Mouse (Mus musculus): ENCODE results near the gene Aldh3b1.

Aldh3b1 gene

GRCm38 (mm10) chr19:3910206-3910605 is 19.4 kb downstream of the Aldh3b1 start:
- DNase-seq, result no peak

DNA sequence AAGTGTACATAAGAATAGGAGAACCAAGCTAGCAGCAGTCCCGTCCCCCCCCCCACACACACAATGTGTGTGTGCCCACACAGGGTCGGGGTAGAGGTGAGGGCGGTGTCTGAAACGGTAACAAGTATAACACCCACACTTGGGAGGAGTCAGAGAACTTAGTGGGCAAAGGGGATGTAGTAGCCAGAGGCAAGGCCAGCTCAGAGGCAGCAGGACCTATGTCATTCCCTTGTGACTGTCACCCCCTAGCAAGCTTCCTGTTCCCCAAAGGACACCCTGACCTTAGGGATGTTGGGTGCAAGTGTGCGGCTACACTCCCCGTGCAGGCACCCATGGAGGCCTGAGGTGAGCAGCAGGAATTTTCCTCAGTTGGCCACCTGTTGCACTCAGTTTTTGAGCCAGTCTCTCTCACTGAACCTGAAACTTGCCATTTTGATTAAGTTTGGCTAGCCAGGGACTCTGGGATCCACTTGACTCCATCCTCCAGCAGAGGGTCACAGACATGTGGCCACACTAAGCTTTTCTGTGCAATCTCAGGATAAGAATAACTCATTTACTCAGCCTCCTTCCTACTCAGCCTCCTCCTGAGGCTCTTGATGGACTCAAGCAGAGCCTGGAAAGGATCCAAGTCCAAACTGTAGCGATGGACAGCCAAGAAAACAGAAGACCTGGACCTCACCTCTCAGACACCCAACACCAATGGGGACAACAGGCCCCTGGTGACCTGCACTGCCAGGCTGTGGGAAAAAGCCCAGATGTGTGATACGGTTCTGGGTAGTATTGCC is 21.5 kb downstream of the Aldh3b1 start:
- DNase-seq, result no peak

GRCm38 (mm10) chr19:3906795-3907786 is 22.5 kb downstream of the Aldh3b1 start, which contains the start of gene Tcirg1:
Tcirg1 (minus strand) TSS chr19:3907133.
- peak; percentile 85 to 91 for DNase-seq

DNA sequence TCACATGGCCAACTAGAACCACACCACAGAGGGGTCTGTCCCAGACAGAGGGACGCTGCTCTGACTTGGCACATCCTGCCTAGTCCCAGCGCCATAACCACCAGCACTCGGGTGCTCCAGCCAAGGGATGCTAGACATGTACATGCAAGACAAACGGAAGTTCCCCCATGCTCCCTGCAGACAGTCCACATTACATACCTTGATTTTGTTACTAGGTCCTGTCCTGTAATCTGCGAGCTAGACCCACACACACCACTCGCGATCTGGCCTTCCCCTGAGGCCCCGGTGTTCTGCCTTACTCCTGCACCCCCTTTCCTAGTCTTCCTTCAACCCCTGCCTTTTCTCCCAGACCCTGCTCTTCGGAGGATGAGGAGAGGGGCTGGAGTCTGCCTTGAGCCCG is 23.3 kb downstream of the Aldh3b1 start:
- peak in 1 of 2 experiments; percentile 42 for DNase-seq

DNA sequence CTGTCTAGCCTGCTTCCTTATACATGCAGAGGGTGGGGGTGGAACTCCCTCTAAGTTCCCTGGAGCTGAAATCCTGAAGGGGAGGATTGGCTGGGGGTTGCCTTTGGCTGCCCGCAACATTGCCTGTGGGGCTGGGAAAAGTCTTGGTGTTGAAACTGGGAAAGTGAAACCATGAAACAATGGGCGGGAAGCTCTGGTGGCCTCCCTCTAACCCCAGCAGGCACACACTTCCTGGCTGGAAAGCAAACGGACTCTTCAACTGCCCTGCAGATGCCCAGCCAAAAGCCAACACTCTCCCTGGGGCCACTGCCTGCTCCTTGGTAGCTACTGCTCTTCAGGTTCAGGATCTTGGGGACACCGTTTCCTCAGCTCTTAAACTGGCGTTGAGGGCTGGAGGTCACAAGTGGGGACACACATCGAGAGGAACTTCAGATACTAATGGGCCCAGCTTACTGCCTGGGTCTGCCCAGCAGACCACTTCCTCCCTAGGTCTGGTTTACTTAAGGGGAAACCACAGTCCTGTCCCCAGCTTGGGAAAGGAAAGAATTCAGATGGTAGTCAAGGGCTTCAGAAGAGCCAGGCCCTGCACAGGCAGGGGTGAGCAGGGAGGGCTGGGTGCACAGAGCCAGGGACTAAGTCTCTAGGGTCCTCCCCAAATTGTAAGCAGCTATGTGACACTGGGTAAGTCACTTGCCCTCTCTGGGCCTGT is 24.2 kb downstream of the Aldh3b1 start:
- DNase-seq, result peak; percentile 57 to 71

DNA sequence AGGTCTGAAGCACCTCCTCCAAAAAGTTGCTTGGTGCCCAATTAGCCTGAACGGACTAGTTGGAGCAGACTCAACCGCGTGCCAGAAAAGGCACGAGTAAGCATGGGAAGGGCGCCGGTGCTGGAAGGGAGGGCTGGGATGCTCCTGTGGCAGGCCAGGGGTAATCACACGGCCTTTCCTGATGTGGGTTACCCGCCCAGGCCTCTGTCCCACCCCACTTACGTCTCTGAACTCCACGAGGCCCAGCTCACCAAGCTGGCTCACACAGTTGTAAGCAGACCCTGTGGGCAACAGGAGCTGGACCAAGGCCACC is 25.3 kb downstream of the Aldh3b1 start:
- DNase-seq, result no peak

DNA sequence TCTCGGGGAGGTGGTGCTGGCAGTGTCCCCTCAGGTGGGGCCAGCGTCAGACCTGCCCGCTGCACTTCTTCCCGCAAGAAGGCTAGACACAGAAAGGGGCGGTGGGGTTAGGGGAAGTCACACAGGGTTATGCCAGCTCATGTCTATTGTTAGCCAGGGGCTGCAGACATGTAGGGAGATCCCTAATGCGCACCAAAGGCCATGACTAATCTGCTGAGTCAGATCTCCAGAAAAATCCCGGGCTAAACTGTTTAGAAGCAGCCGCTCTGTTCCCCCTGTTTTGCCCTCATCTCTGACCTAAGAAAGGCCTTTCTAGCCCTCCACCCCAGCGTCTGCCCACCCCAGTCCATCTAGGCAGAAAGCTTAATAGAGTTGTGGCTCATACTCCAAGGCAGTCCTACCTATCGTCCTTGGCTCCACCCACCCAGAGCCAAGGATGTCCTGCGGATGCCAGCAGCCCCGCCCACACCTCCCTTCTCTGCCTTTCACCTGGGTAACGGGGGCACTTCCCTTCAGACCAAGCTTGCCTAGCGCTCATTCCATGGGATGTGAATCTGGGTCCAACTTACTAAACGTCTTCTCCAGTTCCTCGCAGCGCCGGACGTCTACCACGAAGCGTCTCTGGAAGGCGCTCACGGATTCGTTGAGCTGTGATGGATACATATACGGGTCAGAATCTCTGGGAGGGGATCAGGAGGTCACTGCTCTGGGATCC is 25.8 kb downstream of the Aldh3b1 start:
- no peak for DNase-seq

DNA sequence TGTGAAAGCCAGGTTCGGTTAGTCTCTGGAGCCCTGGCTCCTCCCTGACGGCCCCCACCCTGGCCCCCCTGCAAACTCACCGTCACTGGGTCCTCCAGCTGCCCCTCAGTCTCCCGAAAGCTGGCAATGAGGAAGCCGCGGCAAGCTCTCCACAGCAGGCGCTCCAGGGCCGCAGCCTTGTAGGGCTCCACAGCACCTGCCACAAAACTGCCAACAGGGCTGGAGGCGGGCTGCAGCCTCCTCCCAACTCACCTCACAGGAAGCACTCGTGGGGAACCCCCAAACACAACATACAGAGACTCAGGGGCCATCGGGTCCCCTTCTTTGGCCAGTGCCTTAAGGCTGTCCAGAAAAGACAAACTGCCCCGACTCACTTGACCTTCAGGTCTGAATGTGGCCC is 26.6 kb downstream of the Aldh3b1 start:
- no peak for DNase-seq

- DNase-seq, result no peak
These were observed 30.0 kb downstream of the Aldh3b1 start for GRCm38 (mm10) chr19:3899618-3900017.

DNA sequence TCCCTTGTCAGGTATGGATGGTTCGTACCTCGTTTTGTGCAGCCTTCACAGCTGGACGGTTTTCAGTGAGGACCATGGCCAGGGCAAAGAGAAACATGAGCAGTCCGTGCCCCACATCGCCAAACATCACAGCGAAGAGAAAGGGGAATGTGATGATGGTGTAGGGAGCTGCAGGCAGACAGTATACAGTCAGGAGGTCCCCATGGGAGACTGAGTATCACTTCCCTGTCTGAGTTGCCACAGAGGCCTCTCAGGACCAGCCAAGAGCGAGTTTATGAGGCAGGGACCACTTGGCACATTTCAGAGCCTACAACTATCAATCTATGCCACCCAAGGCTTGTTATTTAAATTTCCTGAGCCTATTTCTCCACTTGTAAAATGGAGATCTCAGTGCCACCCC is 30.7 kb downstream of the Aldh3b1 start:
- DNase-seq, result no peak

DNA sequence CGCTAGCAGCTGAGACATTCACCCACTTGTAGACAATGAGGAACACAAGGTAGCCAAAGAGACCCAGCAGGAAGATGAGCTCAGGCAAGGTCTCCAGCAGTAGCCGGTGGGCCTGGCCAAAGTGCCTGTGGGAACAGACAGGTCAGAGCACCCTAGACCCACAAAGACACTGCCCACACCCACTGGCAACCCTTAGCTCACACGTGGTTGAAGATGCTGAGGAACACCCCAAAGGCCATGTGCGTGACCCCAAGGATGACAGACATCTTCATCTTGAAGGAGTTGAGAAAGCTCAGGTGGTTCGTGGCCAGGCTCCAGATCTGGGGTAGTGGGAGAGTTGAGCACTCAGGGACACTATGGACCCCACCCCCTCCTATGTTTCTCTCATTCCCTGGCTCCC is 32.1 kb downstream of the Aldh3b1 start:
- DNase-seq, result no peak

- no peak for DNase-seq
These were observed 33.4 kb downstream of the Aldh3b1 start for GRCm38 (mm10) chr19:3896208-3896607.

- no peak for DNase-seq
These were observed 34.4 kb downstream of the Aldh3b1 start for GRCm38 (mm10) chr19:3895171-3895631.

GRCm38 (mm10) chr19:3894294-3894693 is 35.3 kb downstream of the Aldh3b1 start:
- DNase-seq, result no peak

DNA sequence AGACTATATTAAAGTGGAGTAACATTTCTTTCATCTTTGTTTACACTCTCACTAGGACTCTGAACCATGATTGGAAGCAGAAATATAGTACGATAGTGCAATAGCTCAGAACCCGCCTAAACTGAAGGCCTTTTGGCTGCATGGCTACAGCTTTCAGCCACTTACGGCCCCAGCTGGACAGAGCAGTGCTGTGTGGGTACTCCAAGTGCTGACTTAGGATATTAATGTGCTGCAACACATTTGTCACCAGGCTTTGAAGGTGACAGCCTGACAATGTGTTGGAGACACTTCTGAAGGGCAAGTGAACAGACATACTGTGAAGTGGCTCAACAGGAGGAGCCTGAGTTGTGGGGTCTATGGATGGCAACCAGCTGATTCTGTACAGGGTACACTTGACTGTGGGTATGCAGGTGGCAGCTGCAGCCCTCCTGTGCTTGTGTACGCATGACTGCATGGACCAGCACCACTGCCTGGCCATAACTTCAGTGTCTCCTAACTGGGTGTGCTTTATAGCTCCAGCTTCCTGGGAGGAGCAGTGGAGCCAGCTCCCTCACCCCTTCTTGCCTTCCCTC is 36.0 kb downstream of the Aldh3b1 start:
- DNase-seq, result no peak

- DNase-seq, result peak; percentile 50 to 61
These were observed 39.4 kb downstream of the Aldh3b1 start for GRCm38 (mm10) chr19:3890181-3890580.

DNA sequence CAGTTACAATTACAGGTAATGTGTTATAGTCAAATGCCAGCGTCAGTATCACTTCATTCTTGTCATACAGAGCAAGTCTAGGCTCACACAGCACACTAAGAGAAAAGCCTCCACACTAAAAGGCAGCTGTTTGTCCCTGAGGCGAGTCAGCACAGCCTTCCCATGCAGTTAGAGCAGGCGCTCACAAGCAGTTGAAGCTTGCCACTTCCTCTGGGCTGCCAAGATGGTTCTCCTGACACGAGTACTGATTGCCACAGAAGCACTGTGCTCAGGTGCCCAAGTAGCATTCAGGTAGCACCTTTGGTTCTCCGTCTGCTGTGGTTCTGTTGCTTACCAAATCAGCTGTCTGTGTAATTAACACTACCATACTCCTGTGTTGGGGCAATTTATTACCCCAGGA is 40.5 kb downstream of the Aldh3b1 start:
- no peak for DNase-seq

DNA sequence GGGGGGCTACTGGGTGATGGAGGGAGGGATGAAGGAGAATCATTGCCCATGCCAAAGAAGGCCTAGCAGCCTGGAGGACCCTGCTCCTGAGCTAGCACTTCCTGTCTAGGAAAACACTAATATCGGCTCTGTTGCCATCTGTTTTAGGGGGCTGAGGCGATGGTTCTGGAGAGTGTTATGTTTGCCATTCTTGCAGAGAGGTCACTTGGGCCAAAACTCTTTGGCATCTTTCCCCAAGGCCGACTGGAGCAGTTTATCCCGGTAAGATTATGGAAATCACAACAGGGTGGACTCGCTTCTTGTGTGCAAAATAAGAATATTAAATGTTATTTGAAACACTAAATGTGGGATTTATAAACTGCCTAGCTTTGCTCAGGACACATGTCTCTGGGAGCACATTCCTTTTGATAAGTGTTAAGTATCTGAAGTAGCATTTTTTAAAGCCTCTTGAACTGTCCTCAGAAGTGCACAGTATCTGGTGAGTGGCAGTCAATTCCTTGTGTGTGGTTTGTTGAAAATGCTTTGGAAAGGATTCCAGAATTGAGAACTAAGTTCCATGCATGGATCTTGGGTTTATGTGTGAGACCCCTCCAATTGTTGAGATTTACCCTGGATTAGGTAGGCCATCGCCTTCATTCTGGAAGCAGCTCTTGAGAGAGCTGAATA is 45.1 kb downstream of the Aldh3b1 start:
- DNase-seq, result no peak

DNA sequence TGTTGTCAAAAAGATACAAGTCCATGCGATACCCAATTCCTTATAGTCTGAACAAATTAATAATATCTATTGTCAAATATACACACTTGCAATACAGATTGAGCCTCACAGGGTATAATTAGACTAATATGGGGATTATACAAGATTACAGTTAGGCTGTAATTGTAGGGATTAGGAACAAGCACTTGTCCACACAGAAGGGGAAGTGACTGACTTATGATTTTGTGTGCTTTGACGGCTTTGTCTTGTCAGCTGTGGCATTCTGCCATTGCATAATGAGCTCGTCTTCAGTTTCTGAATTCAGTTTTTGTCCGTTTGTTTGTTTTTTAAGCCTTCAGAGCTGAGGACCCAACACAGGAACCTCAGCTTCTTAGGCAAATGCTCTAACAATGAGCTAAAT is 47.4 kb downstream of the Aldh3b1 start:
- DNase-seq, result no peak

DNA sequence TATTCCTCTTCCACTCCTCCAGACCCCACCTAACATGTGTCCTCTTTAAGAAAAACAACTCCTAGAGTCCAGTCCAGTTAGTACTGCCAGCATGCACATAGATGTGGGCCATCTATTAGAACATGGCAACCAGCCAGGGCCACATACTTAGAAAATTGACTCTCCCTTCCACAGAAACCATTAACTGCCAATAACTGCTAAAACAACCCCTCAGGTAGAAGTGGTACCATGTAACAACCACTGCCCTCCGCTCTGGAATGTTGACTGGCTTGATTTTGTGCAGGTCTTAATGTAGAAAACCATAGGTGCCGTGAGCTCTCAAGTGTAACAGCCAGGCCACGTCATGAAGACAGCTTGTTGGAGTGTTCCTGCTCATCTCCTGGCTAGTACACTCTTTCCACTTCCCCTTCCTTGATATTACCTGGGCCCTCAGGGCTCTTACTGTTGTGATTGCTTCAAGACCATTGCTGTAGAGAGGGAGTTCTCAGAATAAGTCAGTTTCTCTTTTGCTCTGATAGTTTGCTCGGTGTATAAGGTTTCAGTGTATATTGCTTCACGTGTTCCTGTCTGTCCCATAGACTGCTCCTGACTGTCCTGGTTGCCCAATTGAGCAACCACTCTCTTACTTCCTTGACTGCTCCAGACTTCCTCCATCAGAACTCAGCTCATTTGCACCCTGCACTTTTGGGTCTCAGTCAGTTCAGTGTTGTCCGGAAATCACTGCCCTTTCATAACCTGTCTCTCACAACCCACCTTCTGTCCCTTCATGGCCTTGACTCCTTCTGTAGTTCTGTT is 49.4 kb downstream of the Aldh3b1 start:
- peak in 1 of 2 experiments; percentile 25 for DNase-seq

DNA sequence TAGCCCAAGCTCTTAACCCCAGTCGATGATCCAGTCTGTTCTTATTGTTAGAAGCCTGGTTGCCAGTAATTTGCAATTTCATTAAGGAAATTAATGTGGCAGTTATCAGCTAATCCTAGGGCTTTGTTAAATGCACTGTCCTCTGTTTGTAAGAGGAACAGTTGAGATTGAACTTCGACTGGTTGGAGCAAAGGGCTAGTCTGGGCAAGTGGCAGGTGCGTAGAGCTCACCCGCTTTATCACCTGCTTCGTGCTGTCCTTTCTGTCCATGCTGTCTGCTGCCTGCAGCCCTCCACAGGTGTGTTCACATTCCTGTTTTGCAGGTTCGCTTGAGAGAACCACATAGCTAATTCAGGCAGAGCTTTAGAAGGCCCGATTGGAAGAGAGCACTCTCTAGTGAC is 54.6 kb downstream of the Aldh3b1 start:
- no peak for DNase-seq

Data from kidney, postnatal 4 days (tissue).